Mouse (Mus musculus): ENCODE data around the gene Ccdc169.
"Not testable (repeated sequence)": the region's sequence is repeated elsewhere in the genome, so short reads cannot be mapped to it uniquely, and the experiment has no call there.

The Ccdc169 gene

GRCm38 (mm10) chr3:55195581-55196327 is 58.6 kb downstream of the Ccdc169 start:
- no peak for DNase-seq (ENCODE audit: low spot score)

GRCm38 (mm10) chr3:55196328-55196710 is 59.2 kb downstream of the Ccdc169 start:
- DNase-seq (ENCODE audit: low spot score): no peak

GRCm38 (mm10) chr3:55203621-55204020 is 66.5 kb downstream of the Ccdc169 start:
- not testable (repeated sequence) for DNase-seq (ENCODE audit: low spot score)

GRCm38 (mm10) chr3:55206413-55206812 is 69.3 kb downstream of the Ccdc169 start:
- no peak for DNase-seq (ENCODE audit: low spot score)

- DNase-seq (ENCODE audit: low spot score): no peak
Observed at GRCm38 (mm10) chr3:55207665-55208064, 70.5 kb downstream of the Ccdc169 start.

GRCm38 (mm10) chr3:55212254-55212653 is 75.1 kb downstream of the Ccdc169 start:
- DNase-seq (ENCODE audit: low spot score): no peak

GRCm38 (mm10) chr3:55213785-55214184 is 76.6 kb downstream of the Ccdc169 start:
- no peak for DNase-seq (ENCODE audit: low spot score)

GRCm38 (mm10) chr3:55214413-55214812 is 77.3 kb downstream of the Ccdc169 start:
- DNase-seq (ENCODE audit: low spot score): no peak

GRCm38 (mm10) chr3:55222502-55222901 is 85.4 kb downstream of the Ccdc169 start:
- no peak for DNase-seq (ENCODE audit: low spot score)
